Mouse (Mus musculus): ENCODE measurements at regions not wholly inside any gene's neighbourhood (a gene's known extent, or its start where the extent isn't known, plus 50 kb on each side); places are given as distances from the start of the nearest gene placed in this dataset.

DNA sequence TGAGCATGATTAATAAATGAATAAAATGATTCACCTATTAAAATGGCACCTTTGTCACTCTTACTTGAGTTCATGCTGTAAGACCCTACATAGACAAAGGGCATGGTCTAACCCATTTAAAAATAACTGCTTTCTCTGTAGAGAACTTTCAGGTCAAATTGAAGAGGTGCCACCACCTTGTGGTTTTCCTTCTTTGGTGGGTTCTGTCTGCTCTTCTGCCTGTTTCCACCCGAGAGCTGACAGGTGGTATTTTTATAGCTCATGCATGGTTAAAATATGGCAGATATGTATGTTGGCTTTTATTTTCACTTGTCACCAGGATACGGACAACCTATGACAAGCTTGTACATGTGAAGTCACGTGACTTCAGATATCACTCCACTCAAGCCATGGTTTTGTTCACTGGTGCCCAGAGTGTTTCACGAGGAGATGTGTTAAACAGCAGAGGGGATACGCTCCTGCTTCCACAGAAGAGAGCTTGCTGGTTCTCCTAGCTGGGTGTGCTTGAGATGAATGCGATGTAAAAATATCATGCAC lies 794.3 kb upstream of the Car8 start:
- DNase-seq (ENCODE audit: low spot score) = no peak

DNA sequence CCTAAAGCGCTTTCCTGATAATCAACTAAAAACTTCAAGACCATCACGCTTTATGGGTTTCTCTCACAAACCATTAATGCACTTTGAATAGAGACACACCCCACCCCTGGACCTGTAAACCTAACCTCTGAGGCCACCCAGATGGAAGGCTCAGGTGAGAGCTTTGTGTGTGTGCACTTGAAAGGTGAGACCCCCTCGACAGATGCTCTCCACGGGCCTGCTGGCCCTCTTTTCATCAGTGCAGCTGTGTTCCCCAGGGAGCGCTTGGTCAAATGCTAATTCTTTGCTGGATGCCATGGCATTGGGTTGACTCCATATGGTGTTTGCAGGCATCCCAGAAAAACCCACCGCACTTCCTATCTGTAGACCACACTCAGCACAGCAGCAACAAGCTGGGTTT lies 792.8 kb upstream of the Car8 start:
- no peak for DNase-seq (ENCODE audit: low spot score)

DNA sequence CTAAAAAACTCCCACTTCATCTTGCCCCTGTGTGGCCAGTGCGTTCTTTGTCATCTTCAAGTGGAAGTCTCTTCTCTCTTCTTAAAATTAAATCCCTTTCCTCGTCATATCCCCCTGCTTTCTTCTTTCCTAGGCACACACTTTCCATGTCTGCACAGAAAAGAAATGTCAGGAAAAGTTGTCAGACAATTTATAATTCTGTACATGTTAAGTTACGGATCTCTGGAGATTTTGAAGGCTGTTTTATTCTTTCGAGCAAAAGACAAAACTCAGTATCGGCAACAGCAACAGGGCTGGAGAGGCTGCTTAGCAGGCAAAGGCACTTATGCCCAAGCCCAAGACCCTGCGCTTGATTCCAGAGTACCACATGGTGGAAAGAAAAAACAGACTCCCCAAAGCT lies 790.1 kb upstream of the Car8 start:
- no peak for DNase-seq (ENCODE audit: low spot score)

DNA sequence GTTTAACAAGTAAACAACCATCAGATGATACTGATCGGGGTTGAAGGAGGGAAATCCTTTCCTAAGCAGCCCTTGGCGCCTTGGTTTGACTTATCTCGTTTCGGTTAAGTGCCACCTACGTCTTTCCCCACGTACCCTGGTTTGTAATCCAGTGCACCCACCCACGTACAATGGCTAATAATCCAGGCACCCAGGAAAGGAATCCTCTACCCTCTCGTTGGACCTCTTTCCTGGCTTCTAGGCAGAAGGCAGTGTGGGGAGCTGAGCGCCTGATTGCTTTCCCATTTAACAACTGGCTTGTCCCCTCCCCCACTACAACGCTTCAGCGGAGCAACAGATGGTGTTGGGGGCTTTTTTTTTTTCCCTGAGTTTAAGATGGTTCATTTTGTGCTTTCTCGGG lies 789.6 kb upstream of the Car8 start:
- DNase-seq (ENCODE audit: low spot score) = peak; percentile 85

DNA sequence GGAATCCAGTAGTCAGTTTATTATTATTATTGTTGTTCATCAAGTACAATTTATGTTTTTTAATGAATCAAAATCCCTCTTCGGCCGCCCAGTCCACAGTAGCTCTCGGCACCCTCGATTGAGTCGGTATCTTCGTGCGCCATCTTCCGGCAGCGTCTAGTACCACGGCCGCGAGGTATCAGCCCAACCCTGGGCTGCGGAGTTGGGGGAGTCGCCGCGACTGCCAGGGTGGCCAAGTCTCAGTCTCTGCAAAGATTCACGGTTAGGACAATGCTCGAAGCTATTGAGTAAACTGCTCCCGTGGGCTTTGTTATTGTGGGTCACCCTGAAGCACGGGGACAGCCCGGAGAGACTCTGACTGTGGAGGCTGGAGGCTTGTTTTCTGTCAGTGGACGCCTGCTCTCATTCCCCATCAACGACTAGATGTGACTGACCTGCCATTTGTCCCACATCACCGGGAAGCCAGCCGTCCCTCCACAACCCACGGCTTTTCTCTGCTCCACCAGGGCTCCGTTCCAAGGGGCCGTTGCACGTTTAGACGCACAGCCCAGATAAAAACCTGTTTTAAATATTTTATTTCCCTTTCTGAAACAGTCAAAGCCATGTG lies 789.1 kb upstream of the Car8 start:
- DNase-seq (ENCODE audit: low spot score) = peak; percentile 94

DNA sequence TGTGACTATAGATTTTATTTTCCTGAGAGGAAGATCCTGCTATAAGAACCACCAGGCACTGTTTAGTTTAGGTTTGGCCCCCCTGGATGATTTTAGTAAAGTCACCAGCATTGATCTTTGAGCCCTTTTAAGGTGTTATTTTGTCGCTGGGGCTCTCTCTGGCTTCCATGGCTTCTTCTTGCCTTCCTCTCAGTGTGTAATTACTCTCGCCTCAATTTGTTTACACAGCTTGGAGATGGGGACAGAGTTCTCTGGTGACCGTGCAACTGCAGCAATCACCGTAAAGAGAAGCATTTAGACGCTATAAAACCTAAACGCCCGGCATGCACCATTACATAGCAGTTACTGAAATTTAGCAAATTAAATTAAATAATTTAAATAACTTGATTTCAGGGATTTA lies 788.5 kb upstream of the Car8 start:
- DNase-seq (ENCODE audit: low spot score) = no peak

DNA sequence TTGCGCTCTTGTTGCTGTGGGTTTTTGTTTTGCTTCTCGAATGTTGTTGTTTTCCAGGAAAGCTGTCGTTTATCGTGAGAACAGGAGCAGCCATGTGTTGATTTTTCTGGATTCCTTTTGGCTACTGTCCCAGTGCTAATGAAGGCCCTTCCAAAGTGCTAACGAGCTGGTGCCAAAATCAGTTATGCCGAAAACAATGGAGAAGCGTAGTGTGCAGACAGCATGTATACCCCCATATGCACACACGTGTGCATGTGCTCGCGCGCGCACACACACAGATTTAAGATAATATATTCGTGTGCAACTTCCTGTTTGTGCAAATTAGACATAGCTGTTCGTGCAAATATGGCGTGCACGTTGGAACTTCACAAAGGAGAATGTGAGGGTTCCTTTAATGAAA lies 788.0 kb upstream of the Car8 start:
- peak; percentile 68 for DNase-seq (ENCODE audit: low spot score)

DNA sequence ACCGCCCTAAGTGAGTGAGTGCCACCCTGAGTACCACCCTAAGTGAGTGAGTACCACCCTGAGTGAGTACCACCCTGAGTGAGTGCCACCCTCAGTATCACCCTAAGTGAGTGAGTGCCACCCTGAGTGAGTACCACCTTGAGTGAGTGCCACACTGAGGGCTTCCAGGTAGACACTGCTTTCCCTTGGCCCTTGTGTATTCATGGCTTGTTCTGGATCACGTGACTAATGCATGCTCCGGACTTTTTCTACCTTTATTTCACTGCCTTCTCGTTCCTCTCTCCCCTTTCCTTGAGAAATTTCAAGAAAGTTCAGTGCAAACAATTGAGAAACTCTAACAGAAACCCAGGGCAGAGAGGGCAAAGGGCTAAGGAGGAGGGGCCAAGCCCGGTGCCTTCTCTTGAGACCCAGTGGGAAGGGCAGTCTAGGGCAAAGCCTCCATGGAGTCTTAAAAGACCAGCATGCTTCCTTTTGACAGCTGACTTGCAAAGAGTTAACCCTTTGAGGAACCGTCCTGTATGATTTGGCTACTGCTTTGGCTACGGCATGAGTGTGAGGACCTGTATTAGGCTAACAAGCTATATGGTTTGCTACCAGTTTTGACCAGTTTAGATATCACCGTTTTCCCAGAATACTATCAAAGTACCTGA lies 787.1 kb upstream of the Car8 start:
- DNase-seq (ENCODE audit: low spot score) = no peak

DNA sequence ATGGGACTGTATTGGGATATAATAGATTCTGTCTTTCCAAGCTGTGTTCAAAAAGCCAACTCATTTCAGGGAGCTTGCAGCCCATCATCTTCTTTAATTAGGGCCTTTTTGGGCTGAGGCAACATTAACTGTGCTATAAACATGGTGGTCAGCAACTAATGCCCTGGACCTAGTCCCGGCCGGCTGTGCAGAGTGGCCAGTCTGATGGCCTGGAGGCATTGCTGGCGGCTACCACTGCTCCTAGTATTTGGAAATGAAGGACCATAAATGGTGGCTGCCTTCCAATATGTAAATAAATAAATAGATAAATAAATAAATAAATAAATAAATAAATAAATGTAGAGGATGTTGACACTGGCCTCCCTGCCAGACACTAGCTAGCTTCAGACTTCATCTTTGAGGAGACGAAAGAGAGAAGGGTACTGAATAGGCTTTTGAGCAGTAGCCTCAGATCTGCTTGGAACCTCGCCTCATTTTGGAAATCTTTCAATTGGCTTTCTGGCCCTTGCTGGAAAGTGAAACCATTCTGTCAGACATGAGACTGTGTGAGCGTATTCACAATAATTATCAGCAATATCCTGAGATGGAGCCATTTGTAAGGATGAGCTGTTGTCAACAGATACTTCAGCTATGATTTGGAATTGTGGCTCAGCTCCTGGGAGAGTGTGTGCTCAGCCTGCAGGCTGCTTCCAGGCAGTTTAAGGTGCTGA lies 785.5 kb upstream of the Car8 start:
- no peak for DNase-seq (ENCODE audit: low spot score)

DNA sequence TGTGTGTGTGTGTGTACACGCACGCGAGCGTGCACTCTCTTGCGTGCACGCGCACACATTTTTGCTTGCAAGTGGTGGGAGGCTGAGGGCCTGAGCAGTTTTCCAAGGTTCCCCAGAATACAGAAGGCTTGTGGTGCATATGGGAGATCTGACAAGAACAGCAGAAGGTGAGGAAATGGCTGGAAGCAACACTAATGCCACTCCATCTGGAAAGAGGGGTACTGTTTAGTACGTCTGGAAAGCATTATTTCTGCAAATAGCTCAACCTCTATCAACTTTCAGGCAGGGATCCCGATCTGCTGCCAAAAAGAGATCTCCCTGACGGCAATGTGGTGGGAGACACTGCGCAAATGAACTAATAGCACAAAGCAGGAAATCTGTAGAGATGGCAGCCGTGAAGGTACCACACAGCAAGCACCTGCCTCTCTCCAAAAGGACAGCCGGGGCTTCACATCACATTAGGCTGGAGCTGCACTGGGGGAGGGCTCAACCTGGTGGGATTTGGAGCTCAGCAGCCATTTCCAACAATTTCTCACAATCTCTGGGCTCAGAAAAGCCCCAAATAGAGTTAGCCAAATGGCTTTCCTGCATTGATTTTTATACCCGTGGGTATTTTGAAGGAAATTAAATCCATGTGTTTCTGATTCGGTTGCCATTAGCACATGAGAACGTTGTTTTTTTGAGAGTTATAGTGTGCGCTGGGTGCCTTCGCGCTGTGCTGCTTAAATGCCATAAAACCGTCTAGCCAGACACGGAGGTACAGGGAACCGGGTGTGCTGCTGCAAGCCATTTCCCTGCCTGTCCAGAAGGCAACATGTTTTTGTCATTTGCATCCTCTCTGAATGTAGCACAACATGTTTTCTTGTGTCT lies 780.6 kb upstream of the Car8 start:
- DNase-seq (ENCODE audit: low spot score) = no peak

DNA sequence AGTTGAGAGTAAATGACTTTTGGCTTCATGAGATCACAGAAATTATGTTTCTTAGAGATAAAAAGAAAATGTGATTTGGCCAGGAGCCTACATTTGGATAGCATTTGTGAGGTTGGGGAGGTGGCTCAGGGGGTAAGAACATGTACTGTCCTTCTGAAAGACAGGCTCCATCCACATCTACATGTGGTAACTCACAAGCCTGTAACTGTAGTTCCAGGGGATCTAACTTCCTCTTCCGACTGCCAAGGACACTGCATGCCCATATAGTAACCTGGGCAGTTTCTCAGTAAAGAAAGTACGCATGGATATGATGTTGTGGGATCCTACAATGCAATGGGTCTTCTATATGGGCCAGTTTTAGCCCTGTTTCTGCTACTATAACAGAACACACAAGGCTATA lies 779.4 kb upstream of the Car8 start:
- DNase-seq (ENCODE audit: low spot score) = no peak

DNA sequence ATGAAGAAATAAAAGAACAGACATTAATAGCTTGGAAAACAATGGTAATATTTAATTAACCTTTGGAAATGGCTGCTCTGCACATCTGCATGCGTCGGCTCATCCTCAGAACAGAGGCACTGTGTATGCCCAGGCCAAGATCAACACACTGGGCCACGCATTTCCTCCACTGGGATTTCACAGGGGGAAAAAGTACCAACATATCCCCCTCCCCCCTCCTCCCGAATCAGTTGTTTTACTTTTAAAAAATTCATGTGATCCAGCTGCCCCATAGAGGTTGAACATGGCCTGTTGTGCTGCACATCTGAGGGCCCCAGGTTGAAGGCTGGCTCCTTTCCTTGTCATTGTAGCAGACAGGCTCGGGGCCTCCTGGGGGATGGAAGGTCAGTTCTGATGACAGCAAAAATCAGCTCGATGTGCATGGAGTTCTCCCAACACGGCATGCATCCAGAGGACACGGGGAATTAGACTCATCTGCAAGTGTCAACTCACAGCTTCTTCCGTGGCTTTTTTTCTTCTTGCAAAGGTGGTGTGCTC lies 777.7 kb upstream of the Car8 start:
- DNase-seq (ENCODE audit: low spot score) = peak; percentile 38

DNA sequence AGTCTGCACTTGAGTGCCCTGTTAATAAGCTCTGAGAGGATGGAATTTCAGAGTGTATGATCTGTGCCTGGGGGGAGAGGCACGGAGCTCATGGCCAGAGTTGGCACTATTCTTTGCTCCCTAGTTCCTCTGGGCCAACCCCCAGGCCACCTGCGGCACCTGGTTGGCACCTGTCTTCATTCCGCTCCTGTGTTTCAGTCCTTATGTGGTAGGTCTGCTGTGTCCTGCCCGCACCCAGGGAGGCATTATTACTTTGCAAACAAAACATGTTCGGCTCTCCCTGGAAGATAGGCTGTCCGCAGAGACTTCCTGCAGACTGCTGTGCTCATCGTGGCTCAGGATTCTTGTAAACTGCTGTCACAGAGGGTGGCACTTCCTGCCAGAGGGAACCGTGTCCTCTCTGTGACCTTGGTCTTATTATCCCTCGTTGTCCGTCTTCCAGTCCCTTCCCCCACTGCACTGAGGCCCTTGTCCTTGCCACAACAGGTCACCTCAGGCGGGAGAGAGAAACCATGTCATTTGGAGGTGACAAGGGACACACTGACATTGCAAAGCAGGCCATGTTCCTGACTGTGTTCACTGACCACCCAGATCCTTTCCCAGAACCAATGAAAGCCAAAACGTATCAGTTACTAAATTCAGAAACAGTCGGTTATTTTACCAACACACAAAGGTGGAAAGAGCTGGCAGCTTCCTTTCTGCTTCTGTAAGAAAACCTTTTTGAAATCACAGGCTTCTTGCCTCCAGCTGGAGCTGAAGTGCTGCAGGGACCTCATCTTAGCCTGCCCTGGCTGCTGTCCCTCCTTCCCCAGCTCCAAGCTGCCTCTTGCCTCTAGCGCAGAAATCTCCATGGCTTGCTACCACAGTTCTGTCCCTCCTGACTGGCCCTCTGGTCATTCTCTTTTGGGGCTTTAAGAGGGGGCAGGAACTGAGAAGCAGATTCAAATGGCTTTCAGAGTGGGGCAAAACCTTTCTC lies 777.0 kb upstream of the Car8 start:
- peak; percentile 65 for DNase-seq (ENCODE audit: low spot score)

DNA sequence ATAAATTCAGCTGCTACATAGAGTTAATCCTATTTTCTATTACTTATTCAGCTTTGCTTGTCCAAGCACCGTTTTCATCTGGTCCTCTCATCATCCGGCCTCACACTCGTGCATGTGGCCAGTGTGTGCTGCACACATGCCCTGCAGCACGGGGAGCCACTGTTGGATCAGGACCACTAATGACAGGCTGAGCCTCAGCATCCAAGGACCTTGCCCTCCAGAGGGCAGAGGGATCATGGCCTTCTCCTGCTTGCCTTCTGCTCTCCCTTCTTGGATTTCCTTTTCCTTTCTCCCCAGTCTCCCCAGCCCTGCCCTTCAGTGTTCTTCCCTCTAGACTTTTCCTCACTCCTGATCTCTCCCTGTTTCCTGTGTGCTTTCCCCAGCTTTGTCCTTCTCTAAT lies 776.1 kb upstream of the Car8 start:
- DNase-seq (ENCODE audit: low spot score) = no peak

DNA sequence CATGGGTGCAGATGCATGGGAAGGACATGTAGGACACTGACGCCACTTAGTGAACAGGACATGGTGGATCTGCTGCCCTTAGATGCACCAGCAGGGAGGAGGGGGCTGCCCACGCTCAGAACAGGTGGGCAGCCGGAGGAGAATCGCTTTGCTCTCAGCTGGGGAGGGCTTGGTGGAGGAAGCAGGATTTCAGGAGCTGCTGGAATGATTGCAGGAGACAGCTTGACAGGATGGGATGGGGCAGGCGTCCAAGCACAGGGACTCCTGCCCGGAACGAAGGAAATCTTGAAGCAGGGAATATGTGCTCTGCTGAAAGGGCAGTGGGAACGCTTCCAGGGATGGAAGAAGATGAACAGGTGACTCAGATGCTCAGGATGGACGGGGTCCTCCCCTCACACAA lies 773.9 kb upstream of the Car8 start:
- DNase-seq (ENCODE audit: low spot score) = no peak

DNA sequence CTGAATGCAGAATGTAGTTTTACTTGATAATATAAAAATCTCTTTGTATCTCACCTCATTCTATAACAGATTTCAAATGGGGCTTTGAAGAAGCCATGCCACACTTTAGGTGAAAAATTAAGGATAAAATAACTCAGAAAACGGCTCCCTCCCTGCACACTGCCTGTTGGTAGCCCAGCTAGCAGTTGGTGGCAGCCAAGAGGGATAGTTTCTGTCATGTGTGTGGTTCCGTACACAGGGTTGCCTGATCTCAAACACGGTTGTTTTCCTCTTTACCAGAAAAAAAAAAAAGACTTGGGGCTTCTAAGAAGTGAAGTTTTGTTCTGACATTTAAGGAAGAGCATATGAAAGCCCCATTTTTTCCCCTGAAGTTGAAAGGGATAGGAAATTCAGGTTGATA lies 773.1 kb upstream of the Car8 start:
- DNase-seq (ENCODE audit: low spot score) = no peak

DNA sequence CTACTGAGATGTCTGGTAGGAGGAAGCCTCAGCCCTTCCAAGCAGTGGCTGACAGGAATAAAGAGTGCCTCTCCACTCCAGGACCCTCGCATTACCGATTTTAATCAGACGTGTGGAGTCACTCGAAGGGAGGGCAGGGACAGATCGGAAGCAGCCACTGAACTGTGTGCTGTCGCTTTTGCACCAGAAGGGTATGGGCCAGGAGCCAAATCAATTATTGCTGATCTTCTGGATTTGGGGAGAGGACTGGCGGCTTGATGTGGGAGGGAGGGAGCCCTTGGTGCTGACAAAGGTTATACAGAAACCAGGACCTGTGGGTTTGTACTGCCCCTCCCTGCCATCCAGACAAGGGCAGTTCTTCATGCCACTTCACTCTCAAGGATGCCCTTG lies 772.3 kb upstream of the Car8 start:
- no peak for DNase-seq (ENCODE audit: low spot score)

DNA sequence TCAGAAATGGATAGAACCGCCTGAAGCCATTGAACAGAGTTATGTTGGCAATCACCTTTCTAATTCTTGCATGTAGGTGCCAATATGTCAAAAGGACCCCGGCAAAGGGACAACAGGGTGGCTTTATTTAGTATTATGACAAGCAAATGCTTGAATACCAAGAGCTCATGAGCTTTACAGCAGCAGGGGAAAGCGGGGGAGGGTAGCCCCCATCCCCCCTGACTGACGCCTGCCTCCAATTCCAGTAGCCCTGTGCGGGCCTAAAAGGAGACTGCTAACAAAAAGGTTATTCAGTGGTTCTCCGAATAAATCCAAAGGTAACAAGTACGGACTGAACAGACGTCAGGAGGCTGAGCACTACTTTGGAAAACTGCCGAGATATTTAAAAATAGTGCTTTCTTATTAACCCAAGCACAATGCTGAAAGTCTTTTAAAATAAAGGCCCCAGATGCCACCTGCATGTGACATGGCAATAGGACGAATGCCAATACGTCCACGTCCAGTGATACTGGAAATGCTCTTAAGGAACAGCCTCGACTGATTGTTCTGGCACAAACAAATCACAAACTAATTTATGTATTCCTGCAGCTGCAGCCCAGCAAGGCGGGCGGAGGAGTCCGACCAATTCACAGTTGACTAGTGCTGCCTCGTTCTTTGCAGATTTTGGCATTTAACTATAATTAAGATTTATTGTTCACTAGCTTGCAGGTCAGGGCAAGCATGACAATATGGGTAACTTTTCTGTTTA lies 771.7 kb upstream of the Car8 start:
- no peak for DNase-seq (ENCODE audit: low spot score)

DNA sequence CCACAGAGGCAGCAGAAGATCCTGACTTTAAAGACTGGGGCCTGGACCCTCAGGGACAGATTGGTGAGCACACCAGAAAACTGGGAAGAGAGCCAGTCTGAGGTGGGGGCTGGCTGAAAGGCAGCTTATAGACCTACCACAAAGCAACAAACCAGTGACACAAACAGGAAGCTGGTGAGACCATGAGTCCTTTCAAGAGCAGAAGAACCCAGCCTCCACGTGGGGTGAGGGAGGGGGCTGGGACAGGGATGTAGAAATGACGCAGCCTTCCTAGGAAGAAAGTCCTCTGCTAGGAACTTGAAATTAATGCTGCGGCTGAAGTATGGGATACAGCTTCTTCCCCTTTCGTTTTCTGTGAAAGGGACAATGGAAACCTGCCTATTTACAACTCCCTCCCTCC lies 770.8 kb upstream of the Car8 start:
- DNase-seq (ENCODE audit: low spot score) = no peak

DNA sequence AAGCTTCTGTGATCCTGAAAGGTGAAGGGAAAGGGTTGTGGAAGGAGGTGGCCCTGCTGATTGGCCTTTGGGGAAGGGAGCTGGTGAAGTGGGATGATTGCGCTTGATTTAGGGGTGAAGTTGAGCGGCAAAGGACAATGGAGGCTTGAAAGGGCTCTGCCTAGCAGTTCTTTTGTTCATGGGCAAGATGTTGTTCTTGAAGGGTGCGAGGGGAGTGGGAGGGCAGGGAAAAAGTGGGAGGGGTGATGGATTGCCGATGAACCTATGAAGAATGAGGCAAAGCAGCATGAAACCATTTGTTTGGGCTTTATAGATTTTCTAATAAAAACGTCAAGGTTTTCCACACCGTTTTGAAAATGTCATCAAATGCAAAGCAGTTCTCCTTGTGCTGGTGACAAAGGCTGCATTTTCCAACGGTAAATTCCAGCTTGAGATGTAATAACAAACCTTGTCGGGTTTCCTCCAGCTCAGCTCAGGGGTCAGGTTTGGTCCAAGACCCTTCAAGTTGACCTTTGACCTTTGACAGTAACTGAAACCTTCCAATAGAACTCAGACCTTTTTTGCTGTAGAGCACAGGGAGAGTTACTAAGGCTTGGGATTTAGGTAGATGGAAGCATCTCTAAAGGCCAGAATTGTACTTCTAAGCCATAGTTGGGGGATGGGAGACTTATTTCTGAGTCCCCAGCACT lies 767.2 kb upstream of the Car8 start:
- peak; percentile 52 for DNase-seq (ENCODE audit: low spot score)

Measured in retina, embryonic 14.5 days (tissue).